Mouse (Mus musculus): ENCODE results near the gene Cdc42ep4. TPM values are rescaled to one million over a fixed set of nuclear protein-coding genes. Genes with fewer than 3 reads are reported as not detected.
A peak's percentile ranks its signal among the peaks of the same experiment; 100 is the strongest.

Gene Cdc42ep4
- polyA plus RNA-seq, 2 experiments from 2014 or later = 2.4 to 2.5 TPM

GRCm38 (mm10) chr11:113777878-113778464 lies 26.3 kb upstream of the Cdc42ep4 start:
- no peak for ATAC-seq

- no peak for ATAC-seq
These were observed 25.3 kb upstream of the Cdc42ep4 start for GRCm38 (mm10) chr11:113776851-113777511.

- ATAC-seq = no peak
These were observed 23.1 kb upstream of the Cdc42ep4 start for GRCm38 (mm10) chr11:113774773-113775172.

DNA sequence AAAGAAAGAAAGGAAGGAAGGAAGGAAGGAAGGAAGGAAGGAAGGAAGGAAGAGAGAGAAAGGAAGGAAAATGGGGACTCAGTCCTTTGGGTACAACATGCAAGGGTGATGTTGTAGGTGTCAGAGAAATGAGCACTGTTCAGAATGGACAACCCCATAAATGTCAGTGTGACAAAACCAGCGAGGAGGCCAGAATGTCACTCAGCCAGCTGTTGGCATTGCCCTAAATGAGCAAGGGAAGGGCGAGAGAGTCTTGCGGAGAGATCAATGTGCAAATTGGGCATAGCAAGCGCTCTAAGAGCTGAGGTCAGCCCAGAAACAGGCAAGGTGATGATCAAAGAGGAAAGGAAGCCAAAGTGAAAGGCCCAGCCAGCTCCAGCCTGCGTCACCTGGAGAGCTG lies 21.5 kb upstream of the Cdc42ep4 start:
- ATAC-seq = no peak

- ATAC-seq = no peak
These were observed 19.5 kb upstream of the Cdc42ep4 start for GRCm38 (mm10) chr11:113771187-113771586.

GRCm38 (mm10) chr11:113768356-113768755 lies 16.7 kb upstream of the Cdc42ep4 start:
- ATAC-seq = no peak

- no peak for ATAC-seq
These were observed 15.6 kb upstream of the Cdc42ep4 start for GRCm38 (mm10) chr11:113767285-113767684.

GRCm38 (mm10) chr11:113766284-113766985 lies 14.8 kb upstream of the Cdc42ep4 start:
- no peak for ATAC-seq

- no peak for ATAC-seq
These were observed 12.6 kb upstream of the Cdc42ep4 start for GRCm38 (mm10) chr11:113764132-113764849.

GRCm38 (mm10) chr11:113763449-113763848 lies 11.8 kb upstream of the Cdc42ep4 start:
- ATAC-seq = peak; percentile 96

DNA sequence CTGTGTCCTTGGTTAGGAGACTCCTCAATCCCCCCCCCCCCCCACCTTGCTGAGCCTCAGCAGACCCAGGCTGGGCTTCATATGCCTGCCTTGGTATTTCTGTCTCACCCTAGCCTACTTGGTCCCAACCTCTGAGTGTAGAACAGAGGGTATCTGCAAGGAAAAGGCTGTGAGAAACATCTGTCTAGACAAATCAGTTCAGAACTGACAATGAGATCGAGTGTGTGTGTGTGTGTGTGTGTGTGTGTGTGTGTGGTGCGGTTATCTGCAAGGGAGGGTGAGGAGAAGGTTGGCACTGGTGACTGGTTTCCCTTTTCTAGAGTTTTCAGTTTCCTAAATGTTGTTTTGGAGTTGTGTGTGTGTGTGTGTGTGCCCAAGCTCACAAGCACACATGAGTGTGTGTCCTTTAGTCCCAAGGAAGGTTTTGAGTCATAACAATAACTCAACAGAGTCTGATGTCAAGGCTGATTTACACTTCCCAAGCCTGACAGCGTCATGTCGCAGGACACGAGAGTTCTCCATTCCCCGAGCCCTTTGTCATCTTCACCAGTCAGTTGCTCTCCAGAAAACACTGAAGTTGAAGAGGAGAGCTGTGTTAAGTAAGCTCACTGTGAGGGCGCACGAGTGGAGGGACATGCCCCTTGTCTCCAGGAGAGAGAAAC lies 10.6 kb upstream of the Cdc42ep4 start:
- ATAC-seq = no peak

GRCm38 (mm10) chr11:113761646-113762045 lies 10.0 kb upstream of the Cdc42ep4 start:
- ATAC-seq = no peak

- no peak for ATAC-seq
These were observed 8.8 kb upstream of the Cdc42ep4 start for GRCm38 (mm10) chr11:113760476-113760875.

- no peak for ATAC-seq
These were observed 7.2 kb upstream of the Cdc42ep4 start for GRCm38 (mm10) chr11:113758851-113759250.

- ATAC-seq = no peak
These were observed 4.9 kb upstream of the Cdc42ep4 start for GRCm38 (mm10) chr11:113756578-113756977.

DNA sequence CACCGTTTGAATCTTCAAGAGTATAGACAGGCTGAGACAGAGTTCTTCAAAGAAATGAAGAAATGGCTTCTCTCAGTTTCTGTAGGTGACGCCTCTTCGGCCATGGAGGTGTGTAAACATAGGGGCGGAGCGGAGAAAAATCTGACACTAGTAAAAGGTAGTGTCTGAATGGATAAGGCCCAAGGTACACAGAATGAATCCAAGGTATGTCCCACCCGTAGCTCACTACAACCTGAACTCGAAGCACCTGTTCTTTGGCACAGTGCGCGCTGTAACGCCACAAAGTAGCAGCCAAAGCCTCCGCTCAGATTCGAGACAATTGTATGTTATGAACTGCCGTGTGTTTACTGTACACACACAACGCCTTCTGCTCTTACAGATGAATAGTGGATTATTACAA lies 4.2 kb upstream of the Cdc42ep4 start:
- ATAC-seq = no peak

- ATAC-seq = no peak
These were observed 3.2 kb upstream of the Cdc42ep4 start for GRCm38 (mm10) chr11:113754845-113755244.

GRCm38 (mm10) chr11:113752685-113753430 lies 1.2 kb upstream of the Cdc42ep4 start:
- ATAC-seq = no peak

- peak; percentile 38 for ATAC-seq
These were observed 529 bp upstream of the Cdc42ep4 start for GRCm38 (mm10) chr11:113752158-113752661.

DNA sequence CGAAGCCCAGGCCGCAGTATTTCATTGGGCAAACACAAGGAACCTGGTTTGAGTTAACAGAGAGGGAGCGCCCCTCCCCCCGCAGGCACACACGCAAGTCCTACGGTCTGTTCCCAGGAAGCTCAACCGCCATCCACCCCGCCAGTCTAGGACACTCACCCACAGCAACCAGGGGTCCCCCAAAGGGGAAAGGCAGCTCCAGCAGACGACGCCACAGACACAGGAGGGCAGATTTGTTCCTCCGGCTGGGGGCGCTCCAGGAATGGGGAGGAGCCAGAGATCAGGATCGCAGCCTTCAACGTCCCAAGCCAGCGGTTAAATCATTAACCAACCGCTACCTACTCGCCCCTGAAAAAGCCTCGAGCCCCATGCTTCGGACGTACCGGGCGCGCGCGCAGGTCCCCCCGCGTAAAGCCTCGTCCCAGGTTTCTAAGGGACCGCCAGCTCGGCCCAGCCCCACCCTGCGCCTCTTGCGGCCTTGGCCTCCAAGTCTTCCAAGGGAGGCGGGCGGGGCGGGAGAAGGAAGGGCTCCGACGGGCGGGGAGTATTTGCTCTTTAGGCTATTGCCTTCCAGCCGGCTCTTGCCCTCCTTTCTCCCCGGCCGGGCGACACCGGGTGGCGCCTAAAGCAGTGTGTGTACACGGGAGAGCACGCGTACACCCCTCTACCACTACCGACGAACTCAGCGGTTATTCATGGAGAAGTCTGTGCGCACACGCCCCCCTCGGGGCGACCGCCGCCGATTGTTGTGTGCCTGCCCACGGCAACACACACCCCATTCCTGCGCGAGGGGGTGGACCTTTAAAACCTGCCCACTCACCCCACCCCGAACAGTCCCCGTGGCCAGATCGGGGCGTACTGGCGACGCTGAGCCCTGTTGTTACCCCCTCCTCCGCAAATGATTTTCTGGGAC lies 854 bp downstream of the Cdc42ep4 start:
- ATAC-seq = peak; percentile 31
